Mouse (Mus musculus) olfactory bulb, adult 2 months (tissue): ENCODE measurements around the gene Lrpprc. TPM values are rescaled to one million over a fixed set of nuclear protein-coding genes. Genes with fewer than 3 reads are reported as not detected.

ENCODE experiments used
- H3K27ac ChIP-seq: fragments of 200-500 bp; 2 replicates; pipeline ENCODE4 v1.5.1; 2012; ENCODE audit warnings: low read depth, low read length; ENCODE audit not compliant: insufficient read depth
- H3K4me1 ChIP-seq: fragments of 200-500 bp; 2 replicates; pipeline ENCODE4 v1.6.1; 2012; ENCODE audit warnings: low read length; ENCODE audit not compliant: control insufficient read depth, insufficient read depth
- H3K4me3 ChIP-seq: fragments of 200-500 bp; 2 replicates; pipeline ENCODE4 v1.5.1; 2012; ENCODE audit warnings: mild to moderate bottlenecking, low read depth, low read length, moderate library complexity; ENCODE audit not compliant: insufficient read depth
- CTCF ChIP-seq: fragments of 200-500 bp; IDR thresholded peaks from 2 replicates; pipeline ENCODE4 v1.5.1; 2012; ENCODE audit warnings: low read depth, mild to moderate bottlenecking, low read length, moderate library complexity; ENCODE audit not compliant: insufficient read depth
- POLR2A ChIP-seq: fragments of 200-500 bp; IDR thresholded peaks from 2 replicates; pipeline ENCODE4 v1.6.1; 2012; ENCODE audit warnings: mild to moderate bottlenecking, low read depth, low read length, moderate library complexity; ENCODE audit not compliant: insufficient read depth
- WGBS: fragments of 180-500 bp; shearing (Covaris S2); methylation state at CpG from one replicate; pipeline ENCODE4 v1.1.7; 2018; 5-methylcytosine and 5-hydroxymethylcytosine counted together
- polyA plus RNA-seq: library from polyadenylated mRNA; stranded (reverse); fragments of >200 nt; gene quantifications from 2 replicates; pipeline ENCODE4 v1.2.4, GENCODE M21; 2012; ENCODE audit warnings: low replicate concordance; ENCODE audit not compliant: missing spikeins, insufficient read depth, insufficient read length

Gene Lrpprc
- polyA plus RNA-seq, 1 experiment, result not detected

DNA sequence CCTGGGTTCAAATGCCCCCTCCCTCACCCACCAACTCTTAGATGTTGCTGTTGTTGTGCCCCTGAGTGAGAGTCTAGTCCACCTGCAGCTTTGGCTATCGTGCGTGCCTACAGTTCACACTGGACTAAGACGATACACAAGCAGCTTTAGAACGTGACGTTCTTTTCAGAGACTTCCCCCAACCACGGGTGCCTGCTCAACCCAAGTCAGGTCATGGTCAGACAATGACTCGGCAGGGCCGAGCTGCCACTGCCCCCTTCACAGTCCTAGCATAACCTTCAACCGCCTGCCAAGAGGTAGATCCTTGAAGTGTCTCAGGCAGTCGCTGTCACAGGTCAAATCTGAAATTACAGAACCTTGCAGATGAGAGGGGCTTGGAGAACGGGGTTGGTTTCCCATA is 101.8 kb downstream of the Lrpprc start:
- peaks cover 2% of the 10 kb centered on the region; the same call in 1 of the 2 replicates for H3K4me1 ChIP-seq
- 90% methylated on average over 11 of the region's 11 CpGs for whole genome bisulfite sequencing
- TF ChIP-seq CTCF (no peak), POLR2A (no peak)
- no peak overlapping the region for H3K27ac ChIP-seq
- H3K4me3 ChIP-seq, result no peak overlapping the region

DNA sequence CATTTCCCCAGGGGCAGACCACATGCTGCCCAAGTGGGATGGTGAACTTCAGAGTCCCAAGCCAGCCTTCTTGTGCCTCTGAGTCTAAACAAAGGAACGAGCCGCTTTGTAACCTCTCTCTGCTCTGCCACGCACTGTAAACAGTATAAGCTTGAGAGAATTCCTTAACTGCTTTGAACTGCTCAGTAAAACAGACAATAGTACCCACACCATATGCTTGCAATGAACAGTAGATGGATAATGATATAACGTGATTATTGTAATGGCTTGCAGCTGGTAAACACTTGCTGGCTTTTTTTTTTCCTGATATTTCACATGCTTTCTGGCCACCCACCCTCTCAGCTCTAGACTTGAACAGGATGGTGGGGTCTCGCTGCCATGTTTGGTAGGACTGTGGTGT is 102.6 kb downstream of the Lrpprc start:
- Histone ChIP-seq H3K27ac (no peak overlapping the region), H3K4me3 (no peak overlapping the region), H3K4me1 (peaks cover 2% of the 10 kb centered on the region; the same call in 1 of the 2 replicates)
- TF ChIP-seq CTCF (no peak), POLR2A (no peak)
- whole genome bisulfite sequencing, result 71% methylated on average over 5 of the region's 5 CpGs

DNA sequence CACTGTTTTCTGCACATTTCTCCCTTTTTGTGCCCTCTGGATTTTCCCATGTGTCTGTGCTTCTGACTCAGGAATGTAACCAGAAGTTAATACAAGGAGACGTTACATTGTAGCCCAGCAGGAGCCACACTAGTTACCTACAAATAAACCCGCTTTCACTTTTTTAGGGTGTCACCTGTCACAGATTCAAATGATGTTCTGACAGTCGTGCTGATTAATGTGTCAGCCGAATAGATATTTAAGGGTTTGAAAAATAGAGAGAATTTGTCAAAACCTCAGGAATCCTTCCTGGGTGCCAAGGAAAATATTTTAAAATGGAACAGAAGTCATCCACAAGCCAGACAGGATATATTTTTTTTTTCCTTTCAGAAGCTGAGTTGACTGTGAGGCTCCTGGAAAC is 105.3 kb downstream of the Lrpprc start:
- H3K27ac ChIP-seq, result no peak overlapping the region
- no peaks in the 10 kb centered on the region for H3K4me1 ChIP-seq
- WGBS, result 87% methylated on average over 4 of the region's 4 CpGs
- no peak for TF ChIP-seq CTCF
- no peak for TF ChIP-seq POLR2A
- no peak overlapping the region for H3K4me3 ChIP-seq

DNA sequence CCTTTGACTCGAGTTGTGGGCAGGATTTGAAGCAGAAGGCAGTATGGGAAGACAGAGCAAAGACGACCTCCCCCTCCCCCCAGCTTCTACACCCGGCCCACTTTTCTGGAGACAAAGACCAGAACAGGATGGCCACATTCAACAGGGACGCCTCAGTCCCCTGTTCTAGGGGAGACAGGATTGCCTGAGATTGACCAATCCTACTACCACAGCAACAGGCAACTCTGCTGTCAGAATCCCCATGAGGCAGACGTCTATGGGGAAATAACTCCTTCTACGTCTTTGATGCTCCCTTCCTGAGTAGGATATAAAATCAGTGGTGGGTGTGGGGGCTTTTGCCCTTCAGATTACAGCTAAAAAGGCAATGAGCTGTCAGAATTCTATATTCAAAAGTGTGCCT is 106.3 kb downstream of the Lrpprc start:
- no peaks in the 10 kb centered on the region for H3K4me1 ChIP-seq
- H3K4me3 ChIP-seq, result no peak overlapping the region
- WGBS, result 72% methylated on average over 6 of the region's 6 CpGs
- TF ChIP-seq POLR2A (no peak), CTCF (no peak)
- H3K27ac ChIP-seq, result no peak overlapping the region

DNA sequence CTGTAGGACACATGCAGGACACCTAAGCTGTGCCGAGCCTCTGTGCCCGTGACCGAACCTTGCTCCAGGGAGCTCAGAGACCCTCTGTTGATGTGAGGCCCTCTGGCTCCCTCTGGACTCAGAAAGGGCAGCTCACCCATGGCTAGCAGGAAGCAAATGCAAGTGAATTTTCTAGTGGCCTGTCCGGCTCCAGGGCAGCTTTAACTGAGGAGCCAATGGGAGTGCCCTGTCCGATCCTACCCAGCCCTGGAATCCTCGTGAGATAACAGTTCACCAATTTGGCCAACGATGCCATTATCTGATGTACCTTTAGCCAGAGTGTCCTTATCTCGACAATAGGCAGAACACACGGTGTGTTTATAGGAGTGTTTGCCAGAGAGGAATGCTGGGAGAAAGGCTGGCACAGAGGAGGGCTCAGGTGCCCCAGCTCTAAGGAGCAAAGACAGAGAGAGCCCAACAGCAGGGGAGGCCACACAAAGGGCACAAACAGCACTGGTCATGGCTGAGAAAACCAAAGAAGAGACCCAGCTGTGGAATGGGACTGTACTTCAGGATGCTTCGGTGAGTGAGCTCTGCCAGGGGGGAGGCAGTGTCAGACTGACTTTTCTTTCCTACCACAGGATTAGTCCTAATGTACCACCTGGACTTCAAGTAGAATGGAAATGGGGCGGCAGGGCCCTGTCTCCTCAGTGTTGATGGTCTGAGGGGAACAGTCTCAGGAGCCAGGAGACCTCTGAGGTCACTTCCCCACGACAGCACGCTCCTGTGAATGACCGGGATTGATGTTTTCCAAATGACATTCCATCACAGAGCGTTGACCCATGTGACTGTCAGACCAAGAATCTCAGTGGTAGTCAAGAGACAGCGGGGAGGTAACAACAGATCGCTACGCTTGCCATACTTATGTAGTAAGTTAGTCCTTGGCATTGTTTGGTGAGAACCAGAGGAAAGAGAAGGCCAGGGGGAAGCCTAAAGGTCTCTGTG is 107.6 kb downstream of the Lrpprc start, which contains the start of gene Abcg5:
Gene Abcg5 (minus strand): TSS at position 278 of the 984 bp plus-strand sequence.
- TF ChIP-seq CTCF (no peak), POLR2A (no peak)

DNA sequence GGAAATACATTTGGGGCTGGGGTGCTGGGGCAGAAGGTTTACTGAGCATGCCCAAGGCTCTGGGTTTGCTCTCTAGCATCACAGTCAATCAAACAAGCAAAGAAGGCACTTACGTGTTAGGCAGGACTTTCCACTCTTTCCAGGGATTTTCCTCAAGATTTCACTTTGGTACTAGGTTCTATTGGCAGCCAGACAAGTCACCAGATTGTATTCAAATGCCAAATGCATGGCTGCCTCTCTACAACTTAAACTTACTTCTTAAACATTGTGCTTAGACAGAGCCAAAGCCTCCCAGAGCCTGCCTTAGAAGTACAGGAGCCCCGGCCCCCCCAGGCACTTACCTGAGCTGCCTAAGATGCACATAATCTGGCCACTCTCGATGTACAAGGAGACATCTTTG is 108.9 kb downstream of the Lrpprc start:
- no peaks in the 10 kb centered on the region for H3K4me1 ChIP-seq
- WGBS, result 80% methylated on average over 3 of the region's 3 CpGs
- TF ChIP-seq POLR2A, result no peak
- no peak for TF ChIP-seq CTCF

More for the DNA sequence above, 107.6 kb downstream of the Lrpprc start, which contains the start of gene Abcg5:
- WGBS, result 92% methylated on average over 18 of the region's 18 CpGs
- Histone ChIP-seq H3K4me1 (no peaks in the 10 kb centered on the region), H3K4me3 (no peak within 1 kb of the TSS), H3K27ac (no peak within 1 kb of the TSS)

DNA sequence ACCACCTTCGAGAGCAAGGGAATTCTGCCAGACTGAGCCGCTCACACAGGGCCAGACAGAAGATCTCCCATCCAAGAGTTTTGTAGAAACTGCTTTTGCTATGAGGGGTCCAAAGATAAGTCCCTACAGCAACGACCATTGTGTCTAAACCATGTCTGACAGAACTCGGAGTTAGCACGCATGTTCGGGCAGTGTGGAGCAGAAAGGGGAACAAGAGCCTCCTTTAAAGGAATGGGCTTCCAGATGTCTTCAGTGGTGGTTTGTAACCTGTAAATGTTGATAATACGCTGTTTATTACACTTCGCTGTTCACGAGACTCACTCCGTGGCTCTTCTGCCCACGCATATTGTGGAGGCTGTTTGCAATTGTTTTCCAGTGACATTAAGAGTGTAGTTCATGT is 113.0 kb downstream of the Lrpprc start:
- H3K27ac ChIP-seq, result no peak overlapping the region
- WGBS, result 62% methylated on average over 11 of the region's 11 CpGs
- no peak for TF ChIP-seq POLR2A
- no peak for TF ChIP-seq CTCF
- H3K4me1 ChIP-seq, result peaks cover 8% of the 10 kb centered on the region
- no peak overlapping the region for H3K4me3 ChIP-seq

More for the DNA sequence above, 108.9 kb downstream of the Lrpprc start:
- Histone ChIP-seq H3K4me3 (no peak overlapping the region), H3K27ac (no peak overlapping the region)

DNA sequence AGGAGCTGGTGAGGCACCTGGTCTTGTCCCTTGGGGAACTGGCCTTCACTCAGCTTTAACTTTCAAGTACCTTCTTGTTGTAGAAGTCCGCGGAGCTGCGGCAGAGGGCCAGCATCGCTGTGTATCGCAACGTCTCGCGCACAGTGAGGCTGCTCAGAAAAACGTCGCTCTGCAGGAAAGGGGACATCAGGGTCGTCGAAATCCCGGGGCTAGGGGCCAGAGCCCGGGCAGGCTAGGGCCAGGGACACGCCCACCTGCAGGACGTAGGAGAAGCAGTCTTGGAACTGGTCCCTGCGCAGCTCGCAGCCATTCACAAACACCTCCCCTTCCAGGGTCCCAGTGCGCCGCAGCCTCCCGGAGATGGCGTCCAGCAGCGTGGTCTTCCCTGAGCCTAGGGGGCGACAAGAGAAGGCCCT is 114.6 kb downstream of the Lrpprc start, which contains the start of gene Abcg8:
Gene Abcg8 (plus strand): TSS at position 352 of the 416 bp plus-strand sequence.
- H3K4me3 ChIP-seq, result no peak within 1 kb of the TSS; the same call in 1 of the 2 replicates
- WGBS, result 8% methylated on average over 24 of the region's 24 CpGs
- TF ChIP-seq CTCF, result no peak
- TF ChIP-seq POLR2A, result no peak
- peaks cover 8% of the 10 kb centered on the region for H3K4me1 ChIP-seq
- no peak within 1 kb of the TSS for H3K27ac ChIP-seq

DNA sequence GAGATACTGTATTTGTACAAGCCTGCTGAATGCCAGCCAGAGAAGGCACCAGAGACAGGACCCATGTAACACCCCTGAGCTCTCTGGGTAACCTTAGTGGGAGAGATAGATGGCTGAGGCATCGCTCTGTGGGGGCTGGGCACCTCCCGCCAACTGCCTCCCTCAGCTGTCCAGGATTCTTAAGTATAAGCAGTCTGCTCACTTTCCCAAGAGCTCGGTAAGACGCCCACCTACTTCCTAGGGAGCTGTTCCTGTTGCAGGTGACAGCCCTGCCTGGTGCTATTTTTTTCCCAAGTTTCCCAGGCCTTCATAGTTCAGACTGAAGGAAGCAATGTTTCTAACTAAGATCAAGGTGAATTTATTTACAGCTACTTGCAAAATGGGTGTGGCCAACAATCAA is 115.4 kb downstream of the Lrpprc start:
- Histone ChIP-seq H3K4me3 (no peak overlapping the region), H3K4me1 (peaks cover 8% of the 10 kb centered on the region), H3K27ac (no peak overlapping the region)
- WGBS, result 56% methylated on average over 4 of the region's 4 CpGs
- TF ChIP-seq POLR2A (no peak), CTCF (no peak)
